Mouse (Mus musculus): ENCODE data around the gene Lrrc2. TPM values are rescaled to one million over a fixed set of nuclear protein-coding genes. Genes with fewer than 3 reads are reported as not detected.

Gene Lrrc2
- total RNA-seq, 2 experiments from 2014 or later: 45.8 to 73.6 TPM

Small RNA genes lying within 50 kb of the gene (microRNA-seq; reads per million reads assigned to microRNA genes)
- 0 reads per million in 2 experiments for gene Gm24269

Other genes starting within 250 kb of the Lrrc2 start
- gene Myl3, start 209.7 kb upstream of the Lrrc2 start, total RNA-seq (2021): 1,000 to 10,000 TPM in 1 of 2 experiments, 100 to 1,000 TPM in 1; 290 to 1,186 TPM
- 1 to 10 TPM in 1 of 2 experiments, under 1 TPM in 1; 0.74 to 1.1 TPM for gene Pth1r, start 204.4 kb upstream of the Lrrc2 start, total RNA-seq (2021)
- gene Prss42, start 153.4 kb upstream of the Lrrc2 start, total RNA-seq (2021): not detected
- not detected for gene Prss44, start 137.6 kb upstream of the Lrrc2 start, total RNA-seq (2021)
- gene Prss43, start 124.9 kb upstream of the Lrrc2 start, total RNA-seq (2021): not detected
- gene Prss45, start 117.0 kb upstream of the Lrrc2 start, total RNA-seq (2021): not detected
- gene Prss46, start 107.0 kb upstream of the Lrrc2 start, total RNA-seq (2021): not detected
- gene Prss50, start 93.6 kb upstream of the Lrrc2 start, total RNA-seq (2021): not detected
- 1 to 10 TPM; 4.6 to 6.6 TPM for gene Als2cl, start 71.7 kb upstream of the Lrrc2 start, total RNA-seq (2021)
- under 1 TPM; 0.37 to 0.41 TPM for gene Tmie, start 71.4 kb upstream of the Lrrc2 start, total RNA-seq (2021)
- 1 to 10 TPM in 1 of 2 experiments, not detected in 1; 1.2 TPM for gene Fam240a, start 34.7 kb upstream of the Lrrc2 start, total RNA-seq (2021)
- gene Tdgf1, start 5.4 kb upstream of the Lrrc2 start, total RNA-seq (2021): not detected
- 1 to 10 TPM in 1 of 2 experiments, under 1 TPM in 1; 0.54 to 1.3 TPM for gene Rtp3, start 39.0 kb downstream of the Lrrc2 start, total RNA-seq (2021)
- gene Ltf, start 67.7 kb downstream of the Lrrc2 start, total RNA-seq (2021): not detected
- 1 to 10 TPM; 3.2 to 6.8 TPM for gene Ccrl2, start 106.0 kb downstream of the Lrrc2 start, total RNA-seq (2021)
- 10 to 100 TPM; 63.9 to 69.2 TPM for gene Lrrfip2, start 166.0 kb downstream of the Lrrc2 start, total RNA-seq (2021)